Mouse (Mus musculus) ES-Bruce4 (cell line): ENCODE measurements around the gene Bend3. TPM values are rescaled to one million over a fixed set of nuclear protein-coding genes. Genes with fewer than 3 reads are reported as not detected.
A peak's percentile ranks its signal among the peaks of the same experiment; 100 is the strongest.

Source experiments
- H3K27ac ChIP-seq: 2 replicates; pipeline ENCODE4 v1.5.1; 2012; ENCODE audit warnings: low read length, inconsistent platforms; ENCODE audit not compliant: insufficient read depth
- H3K27me3 ChIP-seq: 2 replicates; pipeline ENCODE4 v1.6.1; 2012; ENCODE audit warnings: mild to moderate bottlenecking, low read length, inconsistent platforms; ENCODE audit not compliant: control insufficient read depth, poor library complexity, insufficient read depth, severe bottlenecking
- H3K36me3 ChIP-seq: 2 replicates; pipeline ENCODE4 v1.6.1; 2012; ENCODE audit warnings: inconsistent platforms, mild to moderate bottlenecking, low read length, moderate library complexity; ENCODE audit not compliant: control insufficient read depth, poor library complexity, insufficient read depth, severe bottlenecking
- H3K4me1 ChIP-seq: one replicate; pipeline ENCODE4 v1.8.1; 2011; ENCODE audit warnings: low read length; ENCODE audit not compliant: control insufficient read depth, insufficient read depth
- H3K4me3 ChIP-seq: 2 replicates; pipeline ENCODE4 v1.5.1; 2011; ENCODE audit warnings: low read depth, mild to moderate bottlenecking, low read length
- H3K9ac ChIP-seq: 2 replicates; pipeline ENCODE4 v1.6.1; 2012; ENCODE audit warnings: low read depth, mild to moderate bottlenecking, inconsistent platforms; ENCODE audit not compliant: poor library complexity, severe bottlenecking
- H3K9me3 ChIP-seq: replicated peaks from 2 replicates; pipeline ENCODE4 v1.6.1; 2012; ENCODE audit warnings: mild to moderate bottlenecking, low read length, inconsistent platforms; ENCODE audit not compliant: control insufficient read depth, poor library complexity, insufficient read depth, severe bottlenecking
- CTCF ChIP-seq: IDR thresholded peaks from one replicate; pipeline ENCODE4 v1.8.1; 2011; ENCODE audit warnings: low read depth, low read length
- EP300 ChIP-seq: IDR thresholded peaks from 2 replicates; pipeline ENCODE4 v1.6.1; 2011; ENCODE audit warnings: low read depth, low read length; ENCODE audit not compliant: insufficient read depth
- POLR2A ChIP-seq: IDR thresholded peaks from one replicate; pipeline ENCODE4 v1.8.1; 2011; ENCODE audit warnings: low read length; ENCODE audit not compliant: insufficient read depth
- polyA plus RNA-seq: library from polyadenylated mRNA; stranded (reverse); fragments of >200 nt; gene quantifications from 2 replicates; pipeline ENCODE4 v1.2.4, GENCODE M21; 2011; ENCODE audit warnings: low read depth; ENCODE audit not compliant: missing spikeins, insufficient read depth, insufficient read length

Bend3 gene
- polyA plus RNA-seq = 18.2 and 18.9 TPM in 2 replicates

DNA sequence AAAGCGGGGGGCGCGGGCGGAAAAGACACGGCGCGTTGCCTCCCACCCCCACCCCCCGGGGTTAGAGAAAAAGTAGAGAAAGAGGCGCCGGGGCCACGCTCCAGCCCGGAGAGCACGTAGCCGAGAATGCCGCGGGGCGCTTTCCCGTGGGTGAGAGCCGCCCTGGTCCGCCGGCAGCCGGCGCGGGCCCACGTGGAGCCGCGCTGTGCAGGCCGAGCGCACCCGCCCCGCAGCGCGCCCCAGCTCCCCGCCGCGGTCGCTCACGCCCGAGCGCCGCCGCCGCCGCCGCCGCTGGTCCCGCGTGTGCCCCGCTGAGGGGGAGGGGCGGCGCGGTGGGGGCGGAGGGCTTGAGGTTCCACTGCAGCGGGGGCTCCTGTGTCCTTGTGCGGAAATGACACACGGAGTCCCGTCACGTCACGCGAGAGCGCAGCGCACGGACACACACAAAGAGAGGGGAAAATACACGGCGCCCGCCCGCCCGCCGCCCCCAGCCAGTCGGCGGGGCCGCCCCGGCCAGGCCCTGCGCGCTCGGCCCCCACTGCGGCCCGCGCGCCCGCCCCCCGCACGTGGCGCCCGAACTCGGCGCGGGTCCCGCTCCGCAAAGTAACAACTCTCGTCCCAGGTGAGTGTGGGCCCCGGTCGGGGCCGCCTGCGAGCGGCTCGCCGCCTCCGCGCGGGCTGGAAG, at the start of gene Bend3:
Bend3 (plus strand) TSS at position 81 of the 685 bp plus-strand sequence.
- H3K9ac ChIP-seq = peak within 1 kb of the TSS; percentile 100
- TF ChIP-seq POLR2A (no peak), CTCF (no peak), EP300 (no peak)
- peak within 1 kb of the TSS; percentile 90 for H3K4me3 ChIP-seq
- H3K4me1 ChIP-seq = peaks cover 7% of the 10 kb centered on the region
- no peaks in the 10 kb centered on the region for H3K9me3 ChIP-seq
- no peaks in the 10 kb centered on the region for H3K36me3 ChIP-seq
- H3K27ac ChIP-seq = peak within 1 kb of the TSS; percentile 96
- H3K27me3 ChIP-seq = no peaks in the 10 kb centered on the region

DNA sequence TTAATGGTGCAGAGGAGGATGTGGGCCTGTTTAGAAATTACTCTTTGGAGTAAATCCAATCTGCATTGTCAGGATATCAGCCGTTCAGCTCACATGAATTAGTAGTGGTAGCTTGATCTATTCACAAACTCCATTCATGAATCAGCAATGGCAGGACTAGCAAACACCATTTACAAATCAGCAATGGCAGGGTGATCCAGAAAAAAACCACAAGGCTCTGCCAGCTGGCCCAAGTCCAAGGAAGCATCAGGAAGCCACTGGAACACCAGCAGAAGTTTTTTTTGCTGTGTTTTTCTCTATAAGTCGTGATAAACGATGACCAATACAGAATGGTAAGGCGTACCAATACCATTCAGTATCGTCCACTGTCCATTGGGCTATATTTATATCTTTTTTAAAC, 48.0 kb upstream of the Bend3 start:
- H3K27ac ChIP-seq = no peak overlapping the region

DNA sequence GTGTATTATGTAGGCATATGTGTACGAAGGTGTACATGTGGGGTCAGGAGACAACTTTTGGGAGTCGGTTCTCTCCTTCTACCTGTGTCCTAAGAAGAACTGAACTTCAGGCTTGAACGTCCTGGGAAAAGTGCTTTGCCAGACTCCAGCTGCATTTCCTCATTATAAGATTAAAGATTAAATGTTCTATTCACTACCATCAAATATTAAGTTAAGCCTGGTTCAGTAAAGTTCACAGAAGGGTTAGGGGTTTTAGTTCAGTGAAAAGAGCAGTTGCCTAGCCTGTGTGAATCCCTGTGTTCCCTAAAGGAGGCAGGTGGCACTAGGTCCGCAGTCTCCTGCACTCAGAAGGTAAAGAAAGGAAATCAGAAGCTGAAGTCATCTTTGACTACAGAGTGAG, 44.3 kb upstream of the Bend3 start:
- H3K9ac ChIP-seq = no peak overlapping the region
- TF ChIP-seq EP300 (no peak), POLR2A (no peak), CTCF (no peak)
- H3K27me3 ChIP-seq = no peaks in the 10 kb centered on the region
- H3K4me3 ChIP-seq = no peak overlapping the region
- peaks cover 2% of the 10 kb centered on the region for H3K4me1 ChIP-seq
- H3K27ac ChIP-seq = no peak overlapping the region
- no peaks in the 10 kb centered on the region for H3K9me3 ChIP-seq
- no peaks in the 10 kb centered on the region for H3K36me3 ChIP-seq

More for the DNA sequence above, 48.0 kb upstream of the Bend3 start:
- Histone ChIP-seq H3K4me3 (no peak overlapping the region), H3K4me1 (no peaks in the 10 kb centered on the region), H3K36me3 (no peaks in the 10 kb centered on the region), H3K27me3 (no peaks in the 10 kb centered on the region), H3K9ac (no peak overlapping the region), H3K9me3 (no peaks in the 10 kb centered on the region)
- TF ChIP-seq CTCF (no peak), EP300 (no peak), POLR2A (no peak)

DNA sequence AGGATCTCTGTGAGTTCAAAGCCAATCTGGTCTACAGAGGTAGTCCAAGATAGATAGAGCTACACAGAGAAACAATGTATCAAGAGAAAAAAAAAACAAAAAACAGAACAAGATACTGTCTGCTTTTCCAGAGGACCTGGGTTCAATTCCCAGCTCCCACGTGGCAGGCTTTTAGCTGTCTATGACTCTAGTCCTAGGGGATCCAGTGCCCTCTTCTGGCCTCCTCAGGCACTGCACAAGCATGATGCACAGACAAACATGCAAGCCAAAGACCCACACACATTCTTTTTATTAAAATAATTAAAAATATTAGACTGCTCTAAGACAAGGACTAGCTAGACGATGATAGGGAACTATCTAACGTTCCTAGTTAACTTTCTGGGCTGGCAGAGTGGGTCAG, 42.9 kb upstream of the Bend3 start:
- no peaks in the 10 kb centered on the region for H3K36me3 ChIP-seq
- no peak overlapping the region for H3K9ac ChIP-seq
- TF ChIP-seq EP300 = no peak
- peak; percentile 49 for TF ChIP-seq CTCF
- peaks cover 5% of the 10 kb centered on the region for H3K4me1 ChIP-seq
- no peaks in the 10 kb centered on the region for H3K27me3 ChIP-seq
- no peak overlapping the region for H3K27ac ChIP-seq
- no peak overlapping the region for H3K4me3 ChIP-seq
- H3K9me3 ChIP-seq = no peaks in the 10 kb centered on the region

DNA sequence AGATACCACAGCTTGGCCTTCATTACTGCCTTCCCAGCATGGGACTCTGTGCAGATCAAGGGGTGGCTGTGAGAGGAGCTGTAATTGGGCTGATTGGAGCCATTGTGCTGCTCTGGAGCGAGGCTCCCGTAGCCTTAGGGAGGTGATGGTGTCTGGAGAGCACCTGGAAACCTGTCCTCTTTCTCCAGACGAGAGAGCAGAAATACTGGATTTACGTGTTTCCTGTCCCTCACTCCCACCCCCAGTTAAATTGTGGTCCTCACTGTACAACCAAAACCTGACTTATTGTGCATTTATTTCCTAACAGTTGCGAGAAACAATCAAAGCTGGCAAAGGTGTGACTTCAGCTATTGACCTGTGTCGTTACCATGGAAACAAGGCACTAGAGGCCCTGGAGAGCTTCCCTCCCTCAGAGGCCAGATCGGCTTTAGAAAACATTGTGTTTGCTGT, 39.1 kb upstream of the Bend3 start:
- TF ChIP-seq EP300 (peak; percentile 67), CTCF (no peak), POLR2A (no peak)
- Histone ChIP-seq H3K27ac (peak overlapping the region; percentile 87), H3K36me3 (no peaks in the 10 kb centered on the region), H3K4me1 (peaks cover 5% of the 10 kb centered on the region), H3K27me3 (no peaks in the 10 kb centered on the region), H3K9ac (no peak overlapping the region), H3K4me3 (no peak overlapping the region), H3K9me3 (no peaks in the 10 kb centered on the region)

- Histone ChIP-seq H3K9me3 (no peaks in the 10 kb centered on the region), H3K4me1 (peaks cover 5% of the 10 kb centered on the region), H3K27ac (no peak overlapping the region), H3K4me3 (no peak overlapping the region), H3K9ac (no peak overlapping the region), H3K27me3 (no peaks in the 10 kb centered on the region), H3K36me3 (no peaks in the 10 kb centered on the region)
- TF ChIP-seq EP300 = no peak
- no peak for TF ChIP-seq CTCF
- no peak for TF ChIP-seq POLR2A
Measured at GRCm38 (mm10) chr10:43440050-43440449, 38.6 kb upstream of the Bend3 start.
